Mouse (Mus musculus) stomach, embryonic 14.5 days (tissue): Measurements from ENCODE around the gene Snupn. TPM values are rescaled to one million over a fixed set of nuclear protein-coding genes. Genes with fewer than 3 reads are reported as not detected.

ENCODE experiments used
- ATAC-seq: fragments of 200-750 bp; cut with Nextera tagmentation; 2 replicates; pipeline ENCODE4 v1.8.0; 2017; ENCODE audit warnings: low read depth, moderate TSS enrichment; ENCODE audit not compliant: insufficient number of reproducible peaks, insufficient read depth, low FRiP score
- H3K27ac ChIP-seq: fragments of 300-500 bp; sonication (generic); 2 replicates; pipeline ENCODE4 v1.5.1; 2014; ENCODE audit warnings: mild to moderate bottlenecking, low read length, moderate library complexity, mixed read lengths
- H3K27me3 ChIP-seq: fragments of 300-500 bp; sonication (generic); 2 replicates; pipeline ENCODE4 v1.6.1; 2014; ENCODE audit warnings: low read length, control low read depth, mixed read lengths; ENCODE audit not compliant: control insufficient read depth, insufficient read depth
- H3K36me3 ChIP-seq: fragments of 300-500 bp; sonication (generic); 2 replicates; pipeline ENCODE4 v1.6.1; 2014; ENCODE audit warnings: mild to moderate bottlenecking, control low read depth, low read length, moderate library complexity, mixed read lengths; ENCODE audit not compliant: control insufficient read depth, insufficient read depth
- H3K4me1 ChIP-seq: fragments of 300-500 bp; sonication (generic); 2 replicates; pipeline ENCODE4 v1.6.1; 2014; ENCODE audit warnings: low read length, control low read depth, mixed read lengths; ENCODE audit not compliant: control insufficient read depth, insufficient read depth
- H3K4me2 ChIP-seq: fragments of 300-500 bp; sonication (generic); replicated peaks from 2 replicates; pipeline ENCODE4 v1.6.1; 2014; ENCODE audit warnings: low read depth, low read length, control low read depth
- H3K4me3 ChIP-seq: fragments of 300-500 bp; sonication (generic); 2 replicates; pipeline ENCODE4 v1.5.1; 2014; ENCODE audit warnings: low read depth, low read length, control low read depth
- H3K9ac ChIP-seq: fragments of 300-500 bp; sonication (generic); replicated peaks from 2 replicates; pipeline ENCODE4 v1.6.1; 2014; ENCODE audit warnings: low read depth, mild to moderate bottlenecking, control low read depth, low read length, moderate library complexity, mixed read lengths
- H3K9me3 ChIP-seq: fragments of 300-500 bp; sonication (generic); 2 replicates; pipeline ENCODE4 v1.6.1; 2016; ENCODE audit warnings: low read depth, low read length, control low read depth; ENCODE audit not compliant: control insufficient read depth
- WGBS: fragments of 180-500 bp; shearing (Covaris S2); extraction: QIAGEN DNeasy Blood & Tissue Kit; methylation state at CpG from one replicate; pipeline ENCODE4 v1.1.7; 2014; 5-methylcytosine and 5-hydroxymethylcytosine counted together
- polyA plus RNA-seq: library from polyadenylated mRNA; unstranded; fragments of >200 nt; fragmentation: Nextera tagmentation; extraction: Ambion mirVana; gene quantifications from 2 replicates; pipeline ENCODE4 v1.2.1, GENCODE M21; 2014

The Snupn gene
- polyA plus RNA-seq, 1 experiment from 2014 or later = 21.9 TPM

DNA sequence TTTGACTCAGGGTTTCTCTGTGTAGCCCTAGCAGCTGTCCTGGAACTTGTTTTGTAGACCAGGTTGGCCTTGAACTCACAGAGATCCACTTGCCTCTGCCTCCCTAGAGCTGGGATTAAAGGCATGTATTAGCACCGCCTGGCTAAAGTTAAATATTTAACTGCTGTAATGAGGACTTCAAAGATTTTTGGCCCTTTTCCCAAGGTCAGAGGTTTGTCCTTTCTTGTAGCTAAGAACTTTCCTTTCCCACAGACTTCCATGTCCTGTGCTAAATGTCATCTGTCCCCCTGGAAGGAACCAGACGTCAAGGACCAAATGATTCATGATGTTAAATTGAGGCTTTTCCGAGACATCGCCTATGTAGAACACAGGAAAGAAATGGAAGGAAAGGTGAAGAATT lies 52.3 kb downstream of the Snupn start:
- no peaks in the 10 kb centered on the region for H3K27me3 ChIP-seq
- H3K36me3 ChIP-seq = no peaks in the 10 kb centered on the region; the same call in 1 of the 2 replicates
- ATAC-seq = no peak
- H3K9ac ChIP-seq = no peak overlapping the region
- no peak overlapping the region for H3K4me2 ChIP-seq
- no peak overlapping the region for H3K27ac ChIP-seq
- 54% methylated on average over 4 of the region's 4 CpGs for WGBS
- H3K4me1 ChIP-seq = no peaks in the 10 kb centered on the region
- H3K4me3 ChIP-seq = no peak overlapping the region
- no peaks in the 10 kb centered on the region for H3K9me3 ChIP-seq

DNA sequence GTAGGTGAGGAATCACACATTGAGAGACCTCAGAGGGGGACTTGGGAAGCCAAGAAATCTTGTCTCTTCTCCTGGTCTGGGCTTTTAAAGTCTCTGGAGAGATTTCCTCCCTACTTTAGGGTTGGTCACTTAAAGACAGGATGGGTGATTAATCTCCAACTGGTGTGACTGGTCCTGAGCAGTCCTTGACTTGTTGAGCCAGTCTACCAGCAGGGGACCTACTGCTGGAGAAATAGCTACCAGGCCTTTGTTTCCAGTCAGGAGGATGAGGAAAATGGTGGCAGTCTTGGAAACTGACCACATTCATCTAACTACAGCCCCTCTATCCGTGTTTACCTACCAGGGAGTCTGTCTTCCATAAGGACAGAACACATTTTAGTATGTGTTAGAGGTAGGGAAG lies 61.7 kb downstream of the Snupn start:
- WGBS = 71% methylated on average over 1 of the region's 1 CpGs
- no peak overlapping the region for H3K4me3 ChIP-seq
- no peak overlapping the region for H3K9ac ChIP-seq
- no peak for ATAC-seq
- no peaks in the 10 kb centered on the region for H3K4me1 ChIP-seq
- no peaks in the 10 kb centered on the region for H3K36me3 ChIP-seq
- H3K4me2 ChIP-seq = no peak overlapping the region
- H3K27me3 ChIP-seq = no peaks in the 10 kb centered on the region
- H3K9me3 ChIP-seq = no peaks in the 10 kb centered on the region
- H3K27ac ChIP-seq = no peak overlapping the region

DNA sequence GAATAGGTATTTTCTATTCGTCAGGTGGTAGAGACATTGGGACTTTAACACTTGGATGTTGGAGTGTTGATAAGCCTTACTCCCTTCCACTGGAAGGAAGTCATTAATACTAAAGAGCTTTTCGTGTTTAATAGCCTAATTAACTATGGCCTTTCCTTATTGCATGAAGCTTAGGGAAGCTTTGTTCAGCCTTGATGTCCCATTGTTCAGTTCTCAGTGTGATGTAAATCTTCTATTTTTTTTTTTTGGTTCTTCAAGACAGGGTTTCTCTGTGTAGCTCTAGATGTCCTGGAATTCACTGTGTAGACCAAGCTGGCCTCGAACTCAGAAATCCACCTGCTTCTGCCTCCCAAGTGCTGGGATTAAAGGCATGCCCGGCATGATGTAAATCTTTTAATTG lies 62.2 kb downstream of the Snupn start:
- no peak overlapping the region for H3K4me3 ChIP-seq
- no peak for ATAC-seq
- H3K36me3 ChIP-seq = no peaks in the 10 kb centered on the region
- H3K4me1 ChIP-seq = no peaks in the 10 kb centered on the region
- no peak overlapping the region for H3K27ac ChIP-seq
- H3K4me2 ChIP-seq = no peak overlapping the region
- WGBS = 91% methylated on average over 4 of the region's 4 CpGs
- no peak overlapping the region for H3K9ac ChIP-seq
- H3K9me3 ChIP-seq = no peaks in the 10 kb centered on the region
- H3K27me3 ChIP-seq = no peaks in the 10 kb centered on the region

- no peak overlapping the region for H3K9ac ChIP-seq
- H3K27ac ChIP-seq = no peak overlapping the region
- no peaks in the 10 kb centered on the region for H3K36me3 ChIP-seq
- ATAC-seq = no peak
- no peaks in the 10 kb centered on the region for H3K9me3 ChIP-seq
- H3K27me3 ChIP-seq = no peaks in the 10 kb centered on the region
- 90% methylated on average over 1 of the region's 1 CpGs for WGBS
- no peak overlapping the region for H3K4me2 ChIP-seq
- no peaks in the 10 kb centered on the region for H3K4me1 ChIP-seq
- no peak overlapping the region for H3K4me3 ChIP-seq
Measured at GRCm38 (mm10) chr9:57013756-57014155, 63.1 kb downstream of the Snupn start.

- H3K4me1 ChIP-seq = no peaks in the 10 kb centered on the region
- no peak overlapping the region for H3K4me3 ChIP-seq
- ATAC-seq = no peak
- 77% methylated on average over 1 of the region's 1 CpGs for WGBS
- H3K27ac ChIP-seq = no peak overlapping the region
- no peak overlapping the region for H3K9ac ChIP-seq
- H3K27me3 ChIP-seq = no peaks in the 10 kb centered on the region
- H3K4me2 ChIP-seq = no peak overlapping the region
- no peaks in the 10 kb centered on the region for H3K36me3 ChIP-seq
- H3K9me3 ChIP-seq = no peaks in the 10 kb centered on the region
Measured at GRCm38 (mm10) chr9:57014766-57015165, 64.1 kb downstream of the Snupn start.

- 95% methylated on average over 1 of the region's 1 CpGs for whole genome bisulfite sequencing
- Histone ChIP-seq H3K27ac (no peak overlapping the region), H3K4me3 (no peak overlapping the region), H3K9ac (no peak overlapping the region), H3K4me2 (no peak overlapping the region), H3K36me3 (peaks cover 9% of the 10 kb centered on the region), H3K4me1 (no peaks in the 10 kb centered on the region), H3K9me3 (no peaks in the 10 kb centered on the region), H3K27me3 (no peaks in the 10 kb centered on the region)
- no peak for ATAC-seq
Measured at GRCm38 (mm10) chr9:57017631-57018030, 67.0 kb downstream of the Snupn start.

DNA sequence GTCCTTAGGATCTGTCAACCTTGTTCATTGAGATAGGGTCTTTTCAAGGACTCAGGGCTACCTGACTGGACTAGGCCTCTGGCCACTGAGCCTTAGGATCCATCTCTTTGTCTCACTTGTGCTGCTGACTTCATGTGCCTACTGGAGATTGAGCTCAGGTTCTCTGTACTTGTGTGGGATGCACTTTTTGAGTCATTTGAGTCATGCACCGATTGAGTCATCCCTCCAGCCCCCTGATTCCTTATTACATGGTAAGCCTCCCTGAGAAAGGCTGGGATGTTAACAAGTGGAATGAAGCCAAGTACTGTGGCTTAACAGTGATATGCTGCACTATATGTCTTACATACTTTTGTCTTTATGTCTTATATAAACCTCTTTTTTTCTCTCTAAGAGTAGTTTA lies 81.1 kb downstream of the Snupn start:
- H3K9me3 ChIP-seq = no peaks in the 10 kb centered on the region
- ATAC-seq = no peak
- H3K4me3 ChIP-seq = no peak overlapping the region
- H3K27ac ChIP-seq = no peak overlapping the region
- H3K4me2 ChIP-seq = no peak overlapping the region
- 87% methylated on average over 1 of the region's 1 CpGs for WGBS
- H3K9ac ChIP-seq = no peak overlapping the region
- H3K36me3 ChIP-seq = peaks cover 23% of the 10 kb centered on the region
- no peaks in the 10 kb centered on the region for H3K4me1 ChIP-seq
- H3K27me3 ChIP-seq = no peaks in the 10 kb centered on the region

Other genes with a start within 250 kb of the Snupn start
- gene Lingo1, start 154.4 kb upstream of the Snupn start, polyA plus RNA-seq = 3.0 and 3.5 TPM in 2 replicates
- gene Odf3l1, start 86.2 kb upstream of the Snupn start, polyA plus RNA-seq = 1.7 and 1.9 TPM in 2 replicates
- 16.1 and 17.5 TPM in 2 replicates for gene Cspg4, start 85.8 kb upstream of the Snupn start, polyA plus RNA-seq
- 8.8 and 9.5 TPM in 2 replicates for gene Snx33, start 22.5 kb upstream of the Snupn start, polyA plus RNA-seq
- 76.8 and 78.1 TPM in 2 replicates for gene Imp3, start 13.4 kb upstream of the Snupn start, polyA plus RNA-seq
- 28.0 and 32.6 TPM in 2 replicates for gene Ptpn9, start 44.0 kb downstream of the Snupn start, polyA plus RNA-seq
- 42.7 and 46.4 TPM in 2 replicates for gene Sin3a, start 121.2 kb downstream of the Snupn start, polyA plus RNA-seq
- gene Man2c1, start 179.8 kb downstream of the Snupn start, polyA plus RNA-seq = 43.7 and 45.3 TPM in 2 replicates
- gene Neil1, start 197.4 kb downstream of the Snupn start, polyA plus RNA-seq = 7.0 and 10.2 TPM in 2 replicates
- gene Commd4, start 207.5 kb downstream of the Snupn start, polyA plus RNA-seq = 91.9 and 94.8 TPM in 2 replicates